Mouse (Mus musculus) heart, embryonic 12.5 days (tissue): ENCODE data around the gene Olfr148. TPM values are rescaled to one million over a fixed set of nuclear protein-coding genes. Genes with fewer than 3 reads are reported as not detected.

Experiments
- ATAC-seq: fragments of 200-750 bp; cut with Nextera tagmentation; 2 replicates; pipeline ENCODE4 v1.8.0; 2017; ENCODE audit warnings: moderate TSS enrichment, moderate library complexity; ENCODE audit not compliant: insufficient number of reproducible peaks, low FRiP score
- H3K27ac ChIP-seq: fragments of 300-500 bp; sonication (generic); 2 replicates; pipeline ENCODE4 v1.5.1; 2016; ENCODE audit warnings: mild to moderate bottlenecking, moderate library complexity; ENCODE audit not compliant: poor library complexity, severe bottlenecking
- H3K27me3 ChIP-seq: fragments of 300-500 bp; sonication (generic); replicated peaks from 2 replicates; pipeline ENCODE4 v1.6.1; 2016; ENCODE audit warnings: mild to moderate bottlenecking, moderate library complexity
- H3K36me3 ChIP-seq: fragments of 300-500 bp; sonication (generic); 2 replicates; pipeline ENCODE4 v1.6.1; 2016; ENCODE audit warnings: mild to moderate bottlenecking, moderate library complexity
- H3K4me1 ChIP-seq: fragments of 300-500 bp; sonication (generic); replicated peaks from 2 replicates; pipeline ENCODE4 v1.6.1; 2016; ENCODE audit warnings: mild to moderate bottlenecking
- H3K4me2 ChIP-seq: fragments of 300-500 bp; sonication (generic); 2 replicates; pipeline ENCODE4 v1.6.1; 2016; ENCODE audit warnings: mild to moderate bottlenecking, moderate library complexity
- H3K4me3 ChIP-seq: fragments of 300-500 bp; sonication (generic); 2 replicates; pipeline ENCODE4 v1.5.1; 2016; ENCODE audit warnings: mild to moderate bottlenecking
- H3K9ac ChIP-seq: fragments of 300-500 bp; sonication (generic); 2 replicates; pipeline ENCODE4 v1.6.1; 2016; ENCODE audit warnings: mild to moderate bottlenecking, moderate library complexity
- H3K9me3 ChIP-seq: fragments of 300-500 bp; sonication (generic); replicated peaks from 2 replicates; pipeline ENCODE4 v1.6.1; 2016; ENCODE audit warnings: mild to moderate bottlenecking, moderate library complexity
- WGBS: fragments of 180-500 bp; shearing (Covaris S2); methylation state at CpG from one replicate; pipeline ENCODE4 v1.1.7; 2016; 5-methylcytosine and 5-hydroxymethylcytosine counted together
- polyA plus RNA-seq: library from polyadenylated mRNA; unstranded; fragments of >200 nt; fragmentation: Nextera tagmentation; extraction: Ambion mirVana; gene quantifications from 2 replicates; pipeline ENCODE4 v1.2.1, GENCODE M21; 2016

Gene Olfr148
- polyA plus RNA-seq, 1 experiment from 2014 or later: not detected

DNA sequence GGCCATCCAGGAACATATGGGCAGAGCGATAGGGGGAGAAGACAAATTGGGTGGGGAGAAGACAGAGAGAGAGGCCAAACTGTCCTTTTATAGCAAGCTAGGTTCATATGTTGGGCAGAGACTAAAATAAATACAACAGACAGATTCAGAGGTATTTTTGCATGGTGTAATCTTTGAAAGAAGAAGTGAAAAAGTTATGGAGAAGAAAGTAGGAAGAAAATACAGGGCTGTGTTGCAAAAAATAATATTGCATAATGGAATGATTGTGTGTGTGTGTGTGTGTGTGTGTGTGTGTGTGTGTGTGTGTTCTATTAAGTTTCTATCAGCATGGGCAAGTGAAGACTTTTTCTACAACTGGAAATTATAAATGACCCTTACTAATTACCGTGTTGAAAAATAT is 18.6 kb downstream of the Olfr148 start:
- Histone ChIP-seq H3K36me3 (no peaks in the 10 kb centered on the region), H3K4me1 (no peaks in the 10 kb centered on the region), H3K4me2 (no peak overlapping the region), H3K4me3 (no peak overlapping the region), H3K27me3 (no peaks in the 10 kb centered on the region), H3K9me3 (no peaks in the 10 kb centered on the region), H3K27ac (no peak overlapping the region), H3K9ac (no peak overlapping the region)
- 77% methylated on average over 2 of the region's 2 CpGs for WGBS
- no peak for ATAC-seq

DNA sequence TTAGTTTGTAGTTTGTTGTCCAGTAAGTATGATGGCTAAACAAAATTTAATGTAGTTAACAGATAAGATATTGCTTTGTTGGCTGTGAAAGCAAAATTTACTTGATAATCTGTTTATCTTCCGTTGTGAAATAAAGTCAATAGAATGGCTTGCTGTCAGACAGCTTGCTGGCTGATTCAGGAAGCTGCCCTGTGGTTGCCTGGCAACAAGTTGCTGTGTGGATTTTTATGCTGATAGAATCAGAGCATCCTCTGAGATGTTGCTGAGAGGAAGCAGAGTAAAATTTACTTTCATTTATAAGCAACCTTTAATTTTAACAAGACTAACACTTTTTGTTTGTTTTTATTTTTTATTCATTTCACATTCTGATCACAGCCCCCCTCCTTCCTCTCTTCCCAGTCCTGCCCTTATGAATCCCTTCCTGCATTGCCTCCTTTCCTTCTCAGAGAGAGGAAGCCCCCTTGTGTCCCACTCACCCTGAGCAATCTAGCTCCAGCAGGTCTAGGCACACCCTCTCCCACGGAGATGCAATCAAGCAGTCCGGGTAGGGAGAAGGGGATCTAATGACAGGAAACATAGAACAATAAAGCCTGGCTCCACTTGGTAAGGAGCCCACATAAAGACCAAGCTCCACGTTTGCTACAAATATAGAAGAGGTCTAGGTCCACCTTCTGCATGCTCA is 23.6 kb downstream of the Olfr148 start:
- WGBS: 27% methylated on average over 4 of the region's 4 CpGs
- Histone ChIP-seq H3K27me3 (no peaks in the 10 kb centered on the region), H3K9ac (no peak overlapping the region), H3K9me3 (no peaks in the 10 kb centered on the region), H3K4me1 (no peaks in the 10 kb centered on the region), H3K4me2 (no peak overlapping the region), H3K4me3 (no peak overlapping the region), H3K36me3 (no peaks in the 10 kb centered on the region), H3K27ac (no peak overlapping the region)
- no peak for ATAC-seq

DNA sequence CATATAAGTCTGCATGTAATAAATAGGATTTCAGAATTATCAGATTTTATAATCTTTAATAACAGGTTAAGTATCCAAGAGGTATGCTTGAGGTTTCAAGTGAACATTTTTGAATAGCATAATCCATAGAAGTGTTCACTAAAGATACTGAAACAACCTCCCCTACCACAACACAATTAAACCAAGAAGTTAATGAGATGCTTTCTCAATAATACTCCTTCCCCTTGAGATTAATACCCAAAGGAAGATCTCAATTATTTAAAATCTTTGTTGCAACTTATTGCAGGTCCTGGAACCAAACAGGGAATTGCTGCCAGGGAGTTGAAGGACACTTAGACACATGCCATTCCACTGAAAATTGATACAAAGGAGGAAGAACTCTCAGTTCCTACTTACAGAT is 34.3 kb downstream of the Olfr148 start, which contains the start of gene Olfr961:
Gene Olfr961 (plus strand): TSS at position 301 of the 400 bp plus-strand sequence.
- Histone ChIP-seq H3K9ac (no peak within 1 kb of the TSS), H3K4me2 (no peak within 1 kb of the TSS), H3K4me3 (no peak within 1 kb of the TSS), H3K27me3 (no peaks in the 10 kb centered on the region), H3K4me1 (no peaks in the 10 kb centered on the region), H3K27ac (no peak within 1 kb of the TSS), H3K36me3 (no peaks in the 10 kb centered on the region), H3K9me3 (no peaks in the 10 kb centered on the region)
- no peak for ATAC-seq

DNA sequence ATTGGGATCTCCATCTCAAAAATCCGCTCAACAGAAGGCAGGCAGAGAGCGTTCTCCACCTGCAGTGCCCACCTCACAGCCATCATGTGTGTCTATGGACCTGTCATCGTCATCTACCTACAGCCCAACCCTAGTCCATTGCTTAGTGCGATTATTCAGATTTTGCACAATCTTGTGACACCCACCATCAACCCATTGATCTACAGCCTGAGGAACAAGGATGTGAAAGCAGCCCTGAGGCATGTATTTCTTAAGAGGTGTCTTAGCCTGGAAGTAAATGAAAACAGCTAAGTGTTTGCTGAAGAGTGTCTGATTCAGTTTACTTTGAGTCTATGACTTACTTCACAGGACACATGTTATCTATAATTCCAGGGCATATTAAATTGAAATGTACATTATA is 36.9 kb downstream of the Olfr148 start:
- Histone ChIP-seq H3K9ac (no peak overlapping the region), H3K27me3 (no peaks in the 10 kb centered on the region), H3K4me3 (no peak overlapping the region), H3K4me1 (no peaks in the 10 kb centered on the region), H3K36me3 (no peaks in the 10 kb centered on the region), H3K4me2 (no peak overlapping the region), H3K9me3 (no peaks in the 10 kb centered on the region), H3K27ac (no peak overlapping the region)
- WGBS: 79% methylated on average over 4 of the region's 4 CpGs
- ATAC-seq: no peak

DNA sequence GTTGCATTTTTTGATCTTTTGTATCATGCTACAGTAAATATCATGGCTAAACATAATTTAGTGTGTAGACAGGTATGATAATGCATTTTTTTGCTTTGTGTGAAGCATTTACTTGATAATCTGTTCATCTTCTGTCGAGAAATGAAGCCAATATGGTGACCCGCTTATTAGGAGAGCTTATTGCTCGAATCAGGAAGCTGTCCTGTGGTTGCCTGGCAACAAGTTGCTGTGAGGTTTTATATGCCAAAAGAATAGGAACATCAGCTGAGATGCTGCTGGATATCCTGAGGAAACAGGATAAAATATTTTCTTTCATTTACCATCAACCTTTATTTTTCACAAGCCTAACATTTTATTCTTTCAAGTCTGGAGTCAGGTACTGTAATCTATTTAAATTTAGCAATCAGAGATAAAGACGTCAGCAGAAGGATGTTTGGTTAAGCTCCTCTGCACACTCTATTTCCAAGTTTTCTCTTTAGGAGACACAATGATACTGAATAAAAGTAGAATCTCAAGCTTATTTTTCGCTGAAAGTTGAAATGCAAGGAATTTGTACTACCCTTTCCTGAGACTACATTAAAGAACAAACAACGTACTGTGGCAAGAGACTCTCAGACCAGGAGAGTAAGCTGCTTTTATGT is 44.4 kb downstream of the Olfr148 start:
- 59% methylated on average over 6 of the region's 6 CpGs for WGBS
- H3K27ac ChIP-seq: no peak overlapping the region

More for the DNA sequence above, 44.4 kb downstream of the Olfr148 start:
- Histone ChIP-seq H3K27me3 (no peaks in the 10 kb centered on the region), H3K9me3 (0 out of 2 replicates have a peak, but pooled peaks cover 4% of the 10 kb centered on the region), H3K36me3 (no peaks in the 10 kb centered on the region), H3K4me2 (no peak overlapping the region), H3K4me1 (no peaks in the 10 kb centered on the region), H3K4me3 (no peak overlapping the region), H3K9ac (no peak overlapping the region)
- no peak for ATAC-seq

Other genes with a start within 250 kb of the Olfr148 start
- not detected in 2 replicates for gene Olfr951, start 223.2 kb upstream of the Olfr148 start, polyA plus RNA-seq
- not detected in 2 replicates for gene Olfr952, start 183.5 kb upstream of the Olfr148 start, polyA plus RNA-seq
- not detected in 2 replicates for gene Olfr954, start 154.0 kb upstream of the Olfr148 start, polyA plus RNA-seq
- gene Olfr955, start 138.7 kb upstream of the Olfr148 start, polyA plus RNA-seq: not detected in 2 replicates
- gene Olfr44, start 116.7 kb upstream of the Olfr148 start, polyA plus RNA-seq: not detected in 2 replicates
- not detected in 2 replicates for gene Olfr957, start 94.8 kb upstream of the Olfr148 start, polyA plus RNA-seq
- gene Olfr958, start 56.6 kb upstream of the Olfr148 start, polyA plus RNA-seq: not detected in 2 replicates
- not detected in 2 replicates for gene Olfr959, start 35.1 kb upstream of the Olfr148 start, polyA plus RNA-seq
- 11.0 and 11.4 TPM in 2 replicates for gene AW551984, start 6.3 kb upstream of the Olfr148 start, polyA plus RNA-seq
- gene Olfr960, start 10.7 kb downstream of the Olfr148 start, polyA plus RNA-seq: not detected in 2 replicates
- not detected in 2 replicates for gene Olfr961, start 34.4 kb downstream of the Olfr148 start, polyA plus RNA-seq
- gene Olfr963, start 56.5 kb downstream of the Olfr148 start, polyA plus RNA-seq: not detected in 2 replicates
- gene Olfr149, start 96.5 kb downstream of the Olfr148 start, polyA plus RNA-seq: not detected in 2 replicates
- not detected in 2 replicates for gene Olfr965, start 100.7 kb downstream of the Olfr148 start, polyA plus RNA-seq
- not detected in 2 replicates for gene Olfr150, start 120.3 kb downstream of the Olfr148 start, polyA plus RNA-seq
- gene Olfr967, start 135.6 kb downstream of the Olfr148 start, polyA plus RNA-seq: not detected in 2 replicates
- not detected in 2 replicates for gene Olfr968, start 172.6 kb downstream of the Olfr148 start, polyA plus RNA-seq
- not detected in 2 replicates for gene Olfr969, start 180.3 kb downstream of the Olfr148 start, polyA plus RNA-seq
- not detected in 2 replicates for gene Olfr970, start 198.2 kb downstream of the Olfr148 start, polyA plus RNA-seq
- not detected in 2 replicates for gene Olfr971, start 226.2 kb downstream of the Olfr148 start, polyA plus RNA-seq